ENCODE assay signal across 9 mouse cellular contexts in genomic region chr1:93100576-93101491, GRCm38 (mm10). TPM values are rescaled to one million over a fixed set of nuclear protein-coding genes. Genes with fewer than 3 reads are reported as not detected.
DNase-seq lines count a peak whose midpoint lies in the region; ATAC-seq and TF ChIP-seq lines count a peak whose summit lies in the region.
"Had no signal": no experiment of that assay in that cellular context is flagged by ENCODE, and none has a peak within 500 bp of the region (broad histone marks: within the 10 kb centered on the region; RNA-seq: fewer than 3 reads in every experiment).

No protein-coding gene starts in this region.

- peak overlapping the region; percentile 49 for H3K4me3 ChIP-seq in lung, embryonic 14.5 days (ENCODE audit: low read depth, low read length)
- peak overlapping the region; percentile 65 for H3K4me3 ChIP-seq in heart, embryonic 10.5 days
- H3K4me3 ChIP-seq in midbrain, embryonic 13.5 days (replicated peaks): peak overlapping the region; percentile 73

- H3K9ac ChIP-seq in lung, embryonic 14.5 days: peak overlapping the region; percentile 49
- H3K9ac ChIP-seq in midbrain, embryonic 13.5 days (replicated peaks): peak overlapping the region; percentile 89

- no peaks in the 10 kb centered on the region for H3K9me3 ChIP-seq in lung, embryonic 14.5 days (ENCODE audit: low read depth, low read length)
- no peaks in the 10 kb centered on the region for H3K9me3 ChIP-seq in heart, embryonic 10.5 days
- no peaks in the 10 kb centered on the region for H3K9me3 ChIP-seq in midbrain, embryonic 13.5 days

- peak overlapping the region; percentile 95 for H3K4me2 ChIP-seq in lung, embryonic 14.5 days
- peak overlapping the region; percentile 96 for H3K4me2 ChIP-seq in midbrain, embryonic 13.5 days (replicated peaks)

- peaks cover 43% of the 10 kb centered on the region for H3K27me3 ChIP-seq in lung, embryonic 14.5 days (ENCODE audit: insufficient read depth, low read length)
- H3K27me3 ChIP-seq in heart, embryonic 10.5 days (ENCODE audit: insufficient read depth, poor library complexity, severe bottlenecking): peaks cover 79% of the 10 kb centered on the region
- peaks cover 7% of the 10 kb centered on the region for H3K27me3 ChIP-seq in midbrain, embryonic 13.5 days

- TF ChIP-seq CTCF in lung, embryonic 14.5 days (IDR thresholded peaks at IDR 0.05; ENCODE audit: low read depth): no peak

- no peaks in the 10 kb centered on the region for H3K36me3 ChIP-seq in lung, embryonic 14.5 days (ENCODE audit: insufficient read depth)
- H3K36me3 ChIP-seq in heart, embryonic 10.5 days: no peaks in the 10 kb centered on the region
- peaks cover 8% of the 10 kb centered on the region; the same call in 1 of the 2 replicates for H3K36me3 ChIP-seq in midbrain, embryonic 13.5 days

- DNase-seq in lung, embryonic 14.5 days: peak; percentile 40
- DNase-seq in lung, adult 18-20 months: no peak
- DNase-seq in cerebellum, postnatal 25 days: peak; percentile 77 to 82
- no peak for DNase-seq in heart, embryonic 10.5 days (ENCODE audit: low spot score)
- peak; percentile 82 to 84 for DNase-seq in layer of hippocampus, postnatal 10 days (ENCODE audit: low spot score in 2 of 2)
- no peak for DNase-seq in gastrocnemius, postnatal 25 days
- no peak for DNase-seq in gastrocnemius, postnatal 14 days

- no peaks in the 10 kb centered on the region for H3K4me1 ChIP-seq in lung, embryonic 14.5 days (ENCODE audit: insufficient read depth)
- H3K4me1 ChIP-seq in heart, embryonic 10.5 days: peaks cover 22% of the 10 kb centered on the region
- H3K4me1 ChIP-seq in midbrain, embryonic 13.5 days (replicated peaks): peaks cover 39% of the 10 kb centered on the region

- peak; percentile 45 for ATAC-seq in lung, embryonic 14.5 days (ENCODE audit: insufficient read depth)
- peak; percentile 71 for ATAC-seq in midbrain, embryonic 13.5 days
- ATAC-seq: Patski had no signal

- intact Hi-C loops in gastrocnemius, postnatal 14 days (cut with DNase I; ENCODE audit: low total_unique reads): no loop called here

- 1% methylated on average over 45 of the region's 49 CpGs for WGBS in lung, embryonic 14.5 days
- under 1% methylated on average over 49 of the region's 49 CpGs for WGBS in heart, embryonic 10.5 days
- WGBS in midbrain, embryonic 13.5 days: 1% methylated on average over 49 of the region's 49 CpGs

- H3K27ac ChIP-seq in lung, embryonic 14.5 days (ENCODE audit: low read depth): no peak overlapping the region
- peak overlapping the region; percentile 47 for H3K27ac ChIP-seq in heart, embryonic 10.5 days
- peak overlapping the region; percentile 91 for H3K27ac ChIP-seq in midbrain, embryonic 13.5 days

RNA-seq across cellular contexts. Expression of gene Kif1a, which starts 0.9 kb away (rescaled TPM):
- polyA plus RNA-seq in lung, embryonic 14.5 days (2014; fragmentation: Nextera tagmentation; extraction: Ambion mirVana): 8.6 and 11.2 TPM in 2 replicates
- polyA plus RNA-seq in heart, embryonic 10.5 days (2016; fragmentation: Nextera tagmentation; extraction: Ambion mirVana): 5.1 and 5.4 TPM in 2 replicates
- 100 to 1,000 TPM; 704 to 762 TPM for total RNA-seq in layer of hippocampus, postnatal 10 days (2021)
- 272 and 327 TPM in 2 replicates for polyA plus RNA-seq in midbrain, embryonic 13.5 days (2015; fragmentation: Nextera tagmentation; extraction: Ambion mirVana)
- 1 to 10 TPM; 1.5 to 1.7 TPM for total RNA-seq in gastrocnemius, postnatal 25 days (2021)
- 1 to 10 TPM; 1.4 to 5.7 TPM for total RNA-seq in gastrocnemius, postnatal 14 days (2021)
- polyA plus RNA-seq: Patski had no signal

RNA-seq across cellular contexts. Expression of gene Agxt, which starts 34.2 kb away (rescaled TPM):
- polyA plus RNA-seq in lung, embryonic 14.5 days (2014; fragmentation: Nextera tagmentation; extraction: Ambion mirVana): 0.27 TPM in 1 of 2 replicates, not detected in the other
- polyA plus RNA-seq in heart, embryonic 10.5 days (2016; fragmentation: Nextera tagmentation; extraction: Ambion mirVana): 0.50 TPM in 1 of 2 replicates, not detected in the other
- total RNA-seq in layer of hippocampus, postnatal 10 days (2021): not detected
- not detected in 2 replicates for polyA plus RNA-seq in midbrain, embryonic 13.5 days (2015; fragmentation: Nextera tagmentation; extraction: Ambion mirVana)
- total RNA-seq in gastrocnemius, postnatal 25 days (2021): not detected
- not detected for total RNA-seq in gastrocnemius, postnatal 14 days (2021)
- polyA plus RNA-seq: Patski had no signal

RNA-seq across cellular contexts. Expression of gene 2310007B03Rik, which starts 59.9 kb away (rescaled TPM):
- polyA plus RNA-seq in lung, embryonic 14.5 days (2014; fragmentation: Nextera tagmentation; extraction: Ambion mirVana): 9.5 TPM in 2 replicates
- polyA plus RNA-seq in heart, embryonic 10.5 days (2016; fragmentation: Nextera tagmentation; extraction: Ambion mirVana): 0.06 and 0.30 TPM in 2 replicates
- not detected for total RNA-seq in layer of hippocampus, postnatal 10 days (2021)
- polyA plus RNA-seq in midbrain, embryonic 13.5 days (2015; fragmentation: Nextera tagmentation; extraction: Ambion mirVana): not detected in 2 replicates
- total RNA-seq in gastrocnemius, postnatal 25 days (2021): not detected
- not detected for total RNA-seq in gastrocnemius, postnatal 14 days (2021)
- polyA plus RNA-seq: Patski had no signal

Comparison
In these comparisons a context has a peak if more than half of its experiments do, and no peak if none do; other contexts are left out.
1. DNase-seq: peak in lung, embryonic 14.5 days (single experiment), cerebellum, postnatal 25 days (2 of 2) and layer of hippocampus, postnatal 10 days (2 of 2); none in lung, adult 18-20 months (0 of 2), heart, embryonic 10.5 days (single experiment), gastrocnemius, postnatal 25 days (single experiment) and gastrocnemius, postnatal 14 days (single experiment).
2. RNA of gene Kif1a, which starts 0.9 kb away (total RNA-seq): 704 to 762 TPM in layer of hippocampus, postnatal 10 days; 1.4 to 5.7 TPM in gastrocnemius, postnatal 14 days and 1.5 to 1.7 TPM in gastrocnemius, postnatal 25 days; every median in the first group is over 100 times any median in the second.
3. Peak in every context shown above with its lines, with median percentiles within 50 percentile points of each other: H3K4me3 ChIP-seq.